Mouse (Mus musculus) frontal cortex, adult 2 months (tissue): Measurements from ENCODE around the gene Hormad1. TPM values are rescaled to one million over a fixed set of nuclear protein-coding genes. Genes with fewer than 3 reads are reported as not detected.

Source experiments
- DNase-seq, 2 experiments: peaks; one replicate each; pipeline ENCODE4 v3.0.0; 2022; ENCODE audit warnings: low spot score in 1 of 2; ENCODE audit errors: extremely low spot score in 1 of 2
- polyA plus RNA-seq: library from polyadenylated mRNA; depleted of rRNA; stranded (reverse); fragments of >200 nt; gene quantifications from 2 replicates; pipeline ENCODE4 v1.2.3, GENCODE M21; 2012; rRNA removed

Hormad1 gene
- polyA plus RNA-seq, 1 experiment, result not detected

GRCm38 (mm10) chr3:95632648-95633588 lies 73.4 kb downstream of the Hormad1 start:
- DNase-seq, result no peak

DNA sequence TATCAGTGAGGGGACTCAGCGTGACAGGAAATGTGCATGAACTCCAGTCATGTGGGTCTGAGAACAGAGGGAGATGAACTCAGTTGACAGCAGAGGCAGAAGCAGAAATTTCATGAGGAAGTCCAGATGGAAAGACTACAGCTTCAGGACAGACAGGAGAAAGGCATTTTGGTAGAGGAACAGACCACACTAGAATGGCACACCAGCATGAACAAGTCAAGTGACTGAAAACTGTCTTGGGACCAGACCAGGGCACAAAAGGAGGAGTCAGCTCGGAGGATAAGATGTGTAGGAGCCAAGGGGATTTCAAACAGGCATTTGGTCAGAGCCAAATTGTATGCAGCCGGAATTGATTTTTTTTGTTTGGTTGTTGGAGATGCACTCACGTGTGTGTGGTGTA lies 76.2 kb downstream of the Hormad1 start:
- no peak for DNase-seq

DNA sequence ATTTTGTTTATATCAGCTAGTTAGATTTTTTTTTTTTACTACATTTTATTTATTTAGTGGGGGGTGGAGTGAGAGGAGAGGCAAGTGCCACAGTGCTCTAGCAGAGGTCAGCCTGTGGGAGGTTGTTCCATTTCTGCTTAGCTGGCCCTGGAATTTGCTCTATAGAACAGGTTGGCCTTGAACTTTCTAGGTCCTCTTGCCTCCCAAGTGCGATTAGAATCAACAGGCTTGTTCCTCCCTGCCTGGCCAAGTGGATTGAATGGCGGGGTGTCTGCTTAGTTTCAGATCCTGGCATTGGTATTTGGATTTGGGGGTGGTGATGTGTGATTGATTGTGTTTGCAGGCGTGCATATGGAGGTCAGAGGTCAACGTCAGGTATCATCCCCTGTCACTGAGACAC lies 76.6 kb downstream of the Hormad1 start:
- no peak for DNase-seq

Other genes starting within 250 kb of the Hormad1 start
- gene Cers2, start 244.9 kb upstream of the Hormad1 start, polyA plus RNA-seq, result 93.9 and 99.4 TPM in 2 replicates
- gene Setdb1, start 202.5 kb upstream of the Hormad1 start, polyA plus RNA-seq, result 32.8 and 36.6 TPM in 2 replicates
- not detected in 2 replicates for gene 4930558C23Rik, start 156.8 kb upstream of the Hormad1 start, polyA plus RNA-seq
- 44.7 and 48.2 TPM in 2 replicates for gene Arnt, start 125.3 kb upstream of the Hormad1 start, polyA plus RNA-seq
- 5.3 and 6.5 TPM in 2 replicates for gene Ctsk, start 60.4 kb upstream of the Hormad1 start, polyA plus RNA-seq
- 72.3 and 95.0 TPM in 2 replicates for gene Ctss, start 32.9 kb upstream of the Hormad1 start, polyA plus RNA-seq
- 15.7 and 16.8 TPM in 2 replicates for gene Golph3l, start 29.3 kb downstream of the Hormad1 start, polyA plus RNA-seq
- gene Ensa, start 65.3 kb downstream of the Hormad1 start, polyA plus RNA-seq, result 154 and 164 TPM in 2 replicates
- 43.3 and 47.0 TPM in 2 replicates for gene Mcl1, start 99.1 kb downstream of the Hormad1 start, polyA plus RNA-seq
- 3.5 and 4.1 TPM in 2 replicates for gene Adamtsl4, start 128.2 kb downstream of the Hormad1 start, polyA plus RNA-seq
- 19.9 and 23.0 TPM in 2 replicates for gene Ecm1, start 179.9 kb downstream of the Hormad1 start, polyA plus RNA-seq
- gene Tars2, start 200.5 kb downstream of the Hormad1 start, polyA plus RNA-seq, result 37.5 and 38.4 TPM in 2 replicates